Mouse (Mus musculus): Measurements from ENCODE around the gene Slc47a1. TPM values are rescaled to one million over a fixed set of nuclear protein-coding genes. Genes with fewer than 3 reads are reported as not detected.

The Slc47a1 gene
- total RNA-seq, 2 experiments from 2014 or later, result 0.99 to 1.9 TPM

Other genes starting within 250 kb of the Slc47a1 start
- gene Usp22, start 203.3 kb downstream of the Slc47a1 start, total RNA-seq (2021), result 100 to 1,000 TPM; 203 to 226 TPM
- 1 to 10 TPM in 1 of 2 experiments, under 1 TPM in 1; 0.91 to 3.3 TPM for gene Aldh3a1, start 170.8 kb downstream of the Slc47a1 start, total RNA-seq (2021)
- 10 to 100 TPM; 51.1 to 52.1 TPM for gene Aldh3a2, start 110.9 kb downstream of the Slc47a1 start, total RNA-seq (2021)
- gene Slc47a2, start 35.5 kb downstream of the Slc47a1 start, total RNA-seq (2021), result not detected
- gene Rnf112, start 75.8 kb upstream of the Slc47a1 start, total RNA-seq (2021), result 100 to 1,000 TPM; 274 to 345 TPM
- gene Mfap4, start 107.1 kb upstream of the Slc47a1 start, total RNA-seq (2021), result 1 to 10 TPM; 2.6 to 3.3 TPM
- 10 to 100 TPM; 21.6 to 22.9 TPM for gene Mapk7, start 116.1 kb upstream of the Slc47a1 start, total RNA-seq (2021)
- 10 to 100 TPM; 40.3 to 44.4 TPM for gene B9d1, start 126.8 kb upstream of the Slc47a1 start, total RNA-seq (2021)
- gene Epn2, start 201.3 kb upstream of the Slc47a1 start, total RNA-seq (2021), result 100 to 1,000 TPM; 111 to 126 TPM

Data from left cerebral cortex, postnatal 36 days (tissue).